Mouse (Mus musculus) spleen, adult 10 weeks (tissue): Measurements from ENCODE around the gene Sash1. TPM values are rescaled to one million over a fixed set of nuclear protein-coding genes. Genes with fewer than 3 reads are reported as not detected.

Source experiments
- polyA plus RNA-seq: library from polyadenylated mRNA; stranded (reverse); fragments of 350-450 nt; fragmentation: Illumina TruSeq; extraction: RNeasy Lipid Tissue Mini Kit (QIAGEN cat#74804); gene quantifications from one replicate; pipeline ENCODE4 v1.2.3, GENCODE M21; 2015; ENCODE audit warnings: low replicate concordance; ENCODE audit not compliant: insufficient read depth

Sash1 gene
- polyA plus RNA-seq: 25.3 TPM

GRCm38 (mm10) chr10:8885630-8886527 is at the start of gene Sash1:
TSS of gene Sash1 (minus strand) at chr10:8886070.

